Mouse (Mus musculus): ENCODE measurements around the gene Tmem181a. TPM values are rescaled to one million over a fixed set of nuclear protein-coding genes. Genes with fewer than 3 reads are reported as not detected.
"Not testable (repeated sequence)": the region's sequence is repeated elsewhere in the genome, so short reads cannot be mapped to it uniquely, and the experiment has no call there.

Gene Tmem181a
- polyA plus RNA-seq, 1 experiment from 2014 or later: 20.3 TPM

GRCm38 (mm10) chr17:6312755-6313154, 56.1 kb downstream of the Tmem181a start:
- H3K9ac ChIP-seq; H3K27ac ChIP-seq; H3K36me3 ChIP-seq; H3K4me1 ChIP-seq; H3K4me2 ChIP-seq; H3K4me3 ChIP-seq; H3K9me3 ChIP-seq; ATAC-seq (ENCODE audit: insufficient number of reproducible peaks, insufficient read depth, low FRiP score, low TSS enrichment, low read depth); H3K27me3 ChIP-seq: not testable (repeated sequence)
- 69% methylated on average over 3 of the region's 3 CpGs for WGBS

GRCm38 (mm10) chr17:6314493-6314892, 57.8 kb downstream of the Tmem181a start:
- H3K4me1 ChIP-seq; H3K27ac ChIP-seq; H3K27me3 ChIP-seq; H3K4me3 ChIP-seq; H3K9ac ChIP-seq; H3K36me3 ChIP-seq; ATAC-seq (ENCODE audit: insufficient number of reproducible peaks, insufficient read depth, low FRiP score, low TSS enrichment, low read depth); H3K4me2 ChIP-seq; H3K9me3 ChIP-seq: not testable (repeated sequence)
- whole genome bisulfite sequencing: 68% methylated on average over 2 of the region's 3 CpGs

DNA sequence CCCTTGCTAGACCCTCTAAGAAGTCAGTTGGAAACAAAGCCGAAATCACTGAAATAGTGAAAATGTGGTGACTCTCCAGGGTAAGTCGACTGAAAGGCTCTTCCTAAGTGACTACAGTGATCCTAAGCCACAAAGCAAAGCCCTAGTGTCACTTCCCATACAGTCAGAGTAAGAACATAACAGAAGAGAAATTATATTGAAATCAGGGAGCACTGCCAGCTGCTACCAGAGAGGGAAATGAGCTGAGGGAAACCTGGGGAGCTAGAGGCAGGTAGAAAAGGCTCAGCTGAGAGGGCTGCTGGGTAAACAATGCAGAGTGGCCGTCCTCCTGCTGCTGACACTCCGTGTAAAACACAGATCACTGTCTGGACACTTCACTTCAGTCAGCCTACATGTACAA, 59.0 kb downstream of the Tmem181a start:
- ATAC-seq (ENCODE audit: insufficient number of reproducible peaks, insufficient read depth, low FRiP score, low TSS enrichment, low read depth); H3K36me3 ChIP-seq; H3K27me3 ChIP-seq; H3K9ac ChIP-seq; H3K4me3 ChIP-seq; H3K4me2 ChIP-seq; H3K4me1 ChIP-seq; H3K9me3 ChIP-seq; H3K27ac ChIP-seq: not testable (repeated sequence)
- WGBS: 42% methylated on average over 3 of the region's 4 CpGs

DNA sequence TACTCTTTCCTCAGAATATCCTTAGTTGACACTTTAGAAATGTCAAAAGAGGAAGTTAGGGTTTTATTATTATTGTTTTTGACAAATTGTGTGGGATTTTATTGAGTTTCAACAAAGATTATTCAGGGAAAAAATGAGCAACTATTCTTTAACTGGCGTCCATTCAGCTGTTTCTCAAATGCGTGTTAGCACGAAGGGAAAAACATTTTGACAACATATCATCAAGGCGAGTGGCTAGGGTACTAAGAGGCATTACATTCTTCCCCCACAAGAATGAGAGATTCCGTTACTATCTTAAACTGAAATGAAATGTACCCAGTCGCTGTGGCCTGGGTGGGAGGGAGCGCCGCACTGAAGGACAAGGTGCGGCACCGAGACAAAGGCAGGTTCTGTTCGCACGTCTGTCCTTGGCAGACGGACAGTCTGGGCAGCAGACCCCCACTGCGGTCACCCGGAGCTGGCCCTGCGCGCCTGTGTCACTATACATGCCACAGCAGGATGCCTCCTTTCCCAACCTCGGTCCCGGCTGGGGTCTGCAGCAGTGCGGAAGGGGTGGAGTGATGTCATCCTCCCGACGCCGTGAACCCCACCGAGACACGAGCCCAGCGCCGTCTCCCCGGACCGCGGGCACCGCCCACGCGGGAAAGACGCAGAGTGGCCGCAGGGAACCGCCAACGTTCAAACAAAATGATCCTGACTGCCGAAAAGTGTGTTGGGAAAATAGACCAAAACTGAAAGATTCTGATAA, 59.9 kb downstream of the Tmem181a start:
- ATAC-seq (ENCODE audit: insufficient number of reproducible peaks, insufficient read depth, low FRiP score, low TSS enrichment, low read depth); H3K9me3 ChIP-seq; H3K36me3 ChIP-seq; H3K27me3 ChIP-seq; H3K27ac ChIP-seq; H3K4me1 ChIP-seq: not testable (repeated sequence)
- H3K4me2 ChIP-seq: peak overlapping the region; percentile 66
- 2% methylated on average over 38 of the region's 38 CpGs for WGBS
- H3K4me3 ChIP-seq: peak overlapping the region; percentile 46
- H3K9ac ChIP-seq: peak overlapping the region; percentile 62

DNA sequence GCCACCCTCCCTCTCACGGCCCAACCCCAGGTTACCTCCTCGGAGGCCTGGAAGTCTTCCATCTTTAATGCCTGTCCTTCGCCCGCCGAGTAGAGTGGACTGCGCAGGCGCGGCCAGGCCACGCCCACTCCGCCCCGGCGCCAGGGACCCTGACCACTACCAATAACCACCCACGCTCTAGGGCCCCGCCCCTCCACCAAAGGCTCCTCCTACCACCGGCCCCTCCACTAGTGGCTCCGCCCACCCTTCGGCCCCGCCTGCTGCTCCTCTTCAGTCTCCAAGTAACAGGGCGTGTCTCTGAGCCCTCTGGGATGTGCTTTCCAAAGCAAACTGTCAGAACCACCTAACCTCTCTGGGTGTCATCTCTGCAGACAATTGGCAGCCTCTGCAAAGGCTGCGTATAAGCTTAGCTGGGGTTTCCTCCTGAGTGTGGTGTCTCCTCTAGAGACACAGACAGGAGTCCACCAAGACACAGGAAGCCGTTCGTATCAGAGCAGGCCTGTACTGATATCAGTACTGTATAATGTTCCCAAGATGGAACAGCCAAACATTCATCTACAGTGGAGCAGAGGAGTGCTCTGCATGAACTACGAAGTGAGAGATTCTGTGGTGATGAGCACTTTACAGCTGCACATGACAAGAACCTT, 60.8 kb downstream of the Tmem181a start, which contains the start of gene Dynlt1a:
TSS of gene Dynlt1a (minus strand) at position 162 of the 647 bp plus-strand sequence.
- ATAC-seq (ENCODE audit: insufficient number of reproducible peaks, insufficient read depth, low FRiP score, low TSS enrichment, low read depth): peak; percentile 81
- peak within 1 kb of the TSS; percentile 66 for H3K4me2 ChIP-seq
- H3K36me3 ChIP-seq, H3K27ac ChIP-seq, H3K27me3 ChIP-seq, H3K9me3 ChIP-seq, H3K4me1 ChIP-seq: not testable (repeated sequence)
- WGBS: 10% methylated on average over 22 of the region's 23 CpGs
- peak within 1 kb of the TSS; percentile 46 for H3K4me3 ChIP-seq
- H3K9ac ChIP-seq: peak within 1 kb of the TSS; percentile 62

DNA sequence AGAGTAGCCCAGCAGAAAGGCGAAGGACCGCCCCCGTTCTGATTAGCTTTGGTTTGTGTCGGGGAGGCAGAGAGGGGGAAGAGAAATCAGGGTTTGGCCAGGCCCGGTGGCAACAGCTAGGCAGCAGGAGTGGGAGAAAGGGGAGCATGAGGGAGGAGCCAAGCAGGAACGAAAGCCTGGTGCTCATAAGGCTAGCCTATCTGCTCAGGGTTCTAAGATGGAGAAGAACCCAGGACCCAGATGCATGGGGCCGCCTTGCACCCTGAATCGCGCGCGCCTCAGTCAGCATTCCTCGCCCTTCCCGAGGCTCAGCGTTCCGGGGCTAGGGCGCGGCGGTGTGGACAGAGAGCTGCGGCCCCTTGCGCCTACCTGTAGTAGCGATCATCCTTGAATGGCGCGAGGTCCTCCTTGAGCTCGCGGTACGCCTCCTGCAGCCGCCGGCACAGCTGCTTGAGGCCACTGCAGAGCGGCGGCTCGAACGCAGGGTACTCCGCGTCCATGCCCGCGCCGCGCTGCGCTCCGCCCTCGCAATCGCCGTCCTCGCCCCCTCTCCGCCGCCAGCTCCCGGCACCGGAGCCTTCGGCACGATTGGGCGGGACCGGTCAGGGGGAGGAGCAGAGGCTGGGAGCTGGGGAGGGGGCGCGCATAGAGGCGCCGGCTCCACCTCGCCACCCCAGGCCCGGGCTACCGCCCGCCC, 64.6 kb downstream of the Tmem181a start:
- H3K27ac ChIP-seq, H3K27me3 ChIP-seq, H3K9ac ChIP-seq, H3K36me3 ChIP-seq, H3K4me3 ChIP-seq, H3K4me1 ChIP-seq, H3K9me3 ChIP-seq, H3K4me2 ChIP-seq: not testable (repeated sequence)
- ATAC-seq (ENCODE audit: insufficient number of reproducible peaks, insufficient read depth, low FRiP score, low TSS enrichment, low read depth): peak; percentile 28; the same call in 1 of the 2 replicates
- 0% methylated on average over 6 of the region's 60 CpGs for WGBS

DNA sequence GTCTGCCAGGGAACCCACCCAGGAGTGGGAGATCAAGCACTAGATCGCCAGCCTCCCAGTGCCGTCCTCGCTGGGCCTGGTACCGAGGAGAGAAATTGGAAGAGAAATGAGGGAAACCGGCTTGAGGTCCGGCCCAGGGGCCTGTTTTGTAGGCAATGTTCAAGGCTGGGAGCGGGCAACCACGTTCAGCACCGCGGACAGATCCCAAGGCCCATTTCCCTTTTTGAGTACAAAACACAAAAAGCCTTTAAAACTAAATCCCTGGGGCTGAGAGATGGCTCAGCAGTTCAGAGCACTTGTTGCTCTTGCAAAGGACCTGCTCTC, 65.1 kb downstream of the Tmem181a start:
- H3K27ac ChIP-seq; H3K4me3 ChIP-seq; ATAC-seq (ENCODE audit: insufficient number of reproducible peaks, insufficient read depth, low FRiP score, low TSS enrichment, low read depth); H3K9ac ChIP-seq; H3K36me3 ChIP-seq; H3K4me1 ChIP-seq; H3K4me2 ChIP-seq; H3K27me3 ChIP-seq; H3K9me3 ChIP-seq: not testable (repeated sequence)
- WGBS: no CpG with 5 or more reads among the region's 10 CpGs

DNA sequence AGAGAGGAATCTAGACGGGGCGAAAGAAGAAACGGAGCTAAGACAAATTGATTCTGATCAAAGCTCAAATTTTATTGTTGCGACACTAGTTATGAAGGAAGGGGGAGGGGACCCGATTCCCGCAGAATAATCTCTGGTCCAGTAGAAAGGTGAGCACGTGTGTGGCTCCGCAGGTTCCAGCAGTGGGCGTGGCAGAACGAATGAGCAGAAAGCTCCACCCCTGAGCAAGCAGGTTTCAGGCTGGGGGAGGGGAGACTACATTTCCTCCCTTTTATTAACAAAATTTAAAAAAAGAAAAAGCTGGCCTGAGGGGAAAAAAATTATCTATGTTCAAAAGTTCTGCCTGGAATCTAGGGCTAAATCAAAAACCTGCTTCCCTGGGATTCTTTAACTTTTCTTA, 68.4 kb downstream of the Tmem181a start:
- H3K27me3 ChIP-seq; H3K4me2 ChIP-seq; H3K9me3 ChIP-seq; H3K27ac ChIP-seq; H3K9ac ChIP-seq; H3K4me1 ChIP-seq; H3K36me3 ChIP-seq; H3K4me3 ChIP-seq; ATAC-seq (ENCODE audit: insufficient number of reproducible peaks, insufficient read depth, low FRiP score, low TSS enrichment, low read depth): not testable (repeated sequence)
- WGBS: 59% methylated on average over 10 of the region's 10 CpGs

- H3K4me3 ChIP-seq; ATAC-seq (ENCODE audit: insufficient number of reproducible peaks, insufficient read depth, low FRiP score, low TSS enrichment, low read depth); H3K9me3 ChIP-seq; H3K36me3 ChIP-seq; H3K27ac ChIP-seq; H3K27me3 ChIP-seq; H3K4me1 ChIP-seq; H3K4me2 ChIP-seq; H3K9ac ChIP-seq: not testable (repeated sequence)
- 70% methylated on average over 6 of the region's 6 CpGs for WGBS
Measured at GRCm38 (mm10) chr17:6325543-6325942, 68.9 kb downstream of the Tmem181a start.

GRCm38 (mm10) chr17:6327554-6327953, 70.9 kb downstream of the Tmem181a start:
- H3K27me3 ChIP-seq; H3K27ac ChIP-seq; H3K4me3 ChIP-seq; H3K4me1 ChIP-seq; H3K4me2 ChIP-seq; H3K36me3 ChIP-seq; ATAC-seq (ENCODE audit: insufficient number of reproducible peaks, insufficient read depth, low FRiP score, low TSS enrichment, low read depth); H3K9me3 ChIP-seq; H3K9ac ChIP-seq: not testable (repeated sequence)
- 94% methylated on average over 7 of the region's 7 CpGs for WGBS

DNA sequence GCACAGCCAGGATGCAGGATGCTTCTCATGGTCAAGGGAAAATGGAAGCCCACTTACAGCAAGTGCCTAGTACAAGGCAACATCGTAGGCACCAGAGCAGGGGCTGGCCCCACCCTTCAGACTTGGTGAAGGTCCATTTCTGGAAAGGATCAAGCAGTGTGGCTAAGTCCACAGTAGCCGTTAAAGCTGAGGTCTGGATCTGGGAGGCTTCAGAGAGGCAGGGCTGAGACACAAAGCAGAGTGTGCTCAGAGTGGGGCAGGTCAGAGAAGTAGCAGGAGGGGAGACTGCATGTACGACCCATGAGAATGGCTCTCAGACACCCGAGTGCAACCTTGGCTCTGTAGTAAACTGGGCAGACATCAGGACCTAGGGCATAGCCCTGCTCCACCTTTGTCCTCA, 72.3 kb downstream of the Tmem181a start:
- not testable (repeated sequence) for H3K4me1 ChIP-seq; H3K9ac ChIP-seq; H3K4me3 ChIP-seq; ATAC-seq (ENCODE audit: insufficient number of reproducible peaks, insufficient read depth, low FRiP score, low TSS enrichment, low read depth); H3K36me3 ChIP-seq; H3K9me3 ChIP-seq; H3K27me3 ChIP-seq; H3K4me2 ChIP-seq; H3K27ac ChIP-seq
- 72% methylated on average over 3 of the region's 4 CpGs for WGBS

Measured in embryonic facial prominence, embryonic 13.5 days (tissue).